Mouse (Mus musculus): Measurements from ENCODE around the gene Grik5. TPM values are rescaled to one million over a fixed set of nuclear protein-coding genes. Genes with fewer than 3 reads are reported as not detected.

Grik5 gene
- polyA plus RNA-seq, 1 experiment from 2014 or later = 3.4 TPM

DNA sequence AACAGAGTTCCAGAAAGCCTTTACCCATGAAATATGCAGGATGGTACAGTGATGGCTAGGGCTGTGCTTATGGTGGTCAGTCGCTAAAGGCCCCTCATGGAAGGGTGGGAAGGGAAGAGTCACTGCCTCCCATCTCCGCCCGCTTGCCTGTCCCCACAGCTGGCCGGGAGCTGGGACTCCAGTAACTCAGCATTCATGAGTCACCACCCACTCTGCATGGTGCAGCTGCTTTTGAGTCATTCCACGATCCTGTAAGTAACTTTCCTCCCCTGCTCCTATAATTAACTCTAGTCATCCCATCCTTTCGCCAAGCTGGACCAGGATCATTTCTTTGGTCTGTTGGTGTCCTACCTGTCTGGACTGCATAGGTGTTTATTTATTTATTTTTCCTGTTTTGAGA, 79.1 kb downstream of the Grik5 start:
- TF ChIP-seq CTCF (IDR thresholded peaks at IDR 0.05; ENCODE audit: low read depth) = no peak
- Histone ChIP-seq H3K9ac (ENCODE audit: low read depth, low read length) (no peak overlapping the region), H3K4me1 (replicated peaks; ENCODE audit: insufficient read depth, low read length) (no peaks in the 10 kb centered on the region), H3K9me3 (replicated peaks; ENCODE audit: low read length) (no peaks in the 10 kb centered on the region), H3K4me2 (ENCODE audit: low read length) (no peak overlapping the region), H3K27me3 (ENCODE audit: insufficient read depth, low read length) (no peaks in the 10 kb centered on the region), H3K4me3 (replicated peaks; ENCODE audit: low read depth, low read length) (no peak overlapping the region), H3K36me3 (ENCODE audit: insufficient read depth, low read length) (no peaks in the 10 kb centered on the region), H3K27ac (no peak overlapping the region)
- WGBS = 62% methylated on average over 6 of the region's 6 CpGs
- no peak for DNase-seq (ENCODE audit: low spot score)
- ATAC-seq (replicated peaks; ENCODE audit: low FRiP score, low read depth) = no peak

DNA sequence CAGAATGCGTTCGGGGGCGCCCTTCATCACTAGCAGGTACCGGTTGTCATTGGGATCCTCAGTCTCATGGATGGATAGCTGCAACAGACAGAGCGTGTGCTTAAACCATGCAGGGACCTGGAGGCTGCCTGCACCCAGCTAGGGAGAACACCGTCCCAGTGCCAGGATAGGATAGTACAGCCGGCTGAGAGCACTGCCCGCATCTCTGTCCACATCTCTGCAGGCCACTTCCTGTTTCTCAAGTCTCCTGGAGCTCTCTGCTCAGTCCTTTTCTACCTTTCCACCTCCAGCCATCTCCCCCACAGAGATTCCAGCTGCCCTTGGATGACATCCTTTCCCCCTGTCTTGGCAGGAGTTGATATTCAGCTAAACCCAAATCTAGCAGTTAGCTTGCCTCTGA, 81.7 kb downstream of the Grik5 start:
- ATAC-seq (replicated peaks; ENCODE audit: low FRiP score, low read depth) = no peak
- H3K27me3 ChIP-seq (ENCODE audit: insufficient read depth, low read length) = no peaks in the 10 kb centered on the region
- WGBS = 85% methylated on average over 8 of the region's 8 CpGs
- no peak for DNase-seq (ENCODE audit: low spot score)
- no peaks in the 10 kb centered on the region for H3K9me3 ChIP-seq (replicated peaks; ENCODE audit: low read length)
- H3K9ac ChIP-seq (ENCODE audit: low read depth, low read length) = no peak overlapping the region
- H3K36me3 ChIP-seq (ENCODE audit: insufficient read depth, low read length) = no peaks in the 10 kb centered on the region
- TF ChIP-seq CTCF (IDR thresholded peaks at IDR 0.05; ENCODE audit: low read depth) = no peak
- no peaks in the 10 kb centered on the region for H3K4me1 ChIP-seq (replicated peaks; ENCODE audit: insufficient read depth, low read length)
- H3K4me3 ChIP-seq (replicated peaks; ENCODE audit: low read depth, low read length) = no peak overlapping the region
- H3K4me2 ChIP-seq (ENCODE audit: low read length) = no peak overlapping the region
- H3K27ac ChIP-seq = no peak overlapping the region

DNA sequence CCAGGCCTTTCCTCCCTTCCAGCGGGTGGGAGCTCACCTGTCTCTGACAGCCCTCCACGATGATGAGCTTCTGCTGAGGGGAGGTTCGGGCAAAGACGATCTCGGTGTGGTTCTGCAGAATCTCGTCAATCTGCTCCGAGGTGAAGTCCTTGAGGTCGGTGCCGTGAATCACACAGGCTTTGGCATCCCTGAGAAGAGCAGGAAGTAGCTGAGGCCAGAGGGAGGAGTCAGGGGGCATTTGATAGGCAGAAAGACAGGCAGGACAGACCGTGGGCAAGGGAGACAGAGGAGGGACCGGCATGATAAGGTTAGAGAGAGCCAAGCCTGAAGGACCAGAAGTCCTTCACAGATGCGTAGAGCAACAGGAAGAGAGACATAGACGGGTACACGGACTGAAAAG, 84.2 kb downstream of the Grik5 start:
- Histone ChIP-seq H3K9ac (ENCODE audit: low read depth, low read length) (no peak overlapping the region), H3K4me2 (ENCODE audit: low read length) (no peak overlapping the region), H3K27ac (no peak overlapping the region), H3K9me3 (replicated peaks; ENCODE audit: low read length) (no peaks in the 10 kb centered on the region), H3K4me1 (replicated peaks; ENCODE audit: insufficient read depth, low read length) (no peaks in the 10 kb centered on the region), H3K4me3 (replicated peaks; ENCODE audit: low read depth, low read length) (no peak overlapping the region), H3K27me3 (ENCODE audit: insufficient read depth, low read length) (no peaks in the 10 kb centered on the region), H3K36me3 (ENCODE audit: insufficient read depth, low read length) (no peaks in the 10 kb centered on the region)
- DNase-seq (ENCODE audit: low spot score) (no peak), ATAC-seq (replicated peaks; ENCODE audit: low FRiP score, low read depth) (no peak)
- WGBS = 77% methylated on average over 14 of the region's 14 CpGs
- TF ChIP-seq CTCF (IDR thresholded peaks at IDR 0.05; ENCODE audit: low read depth) = no peak

DNA sequence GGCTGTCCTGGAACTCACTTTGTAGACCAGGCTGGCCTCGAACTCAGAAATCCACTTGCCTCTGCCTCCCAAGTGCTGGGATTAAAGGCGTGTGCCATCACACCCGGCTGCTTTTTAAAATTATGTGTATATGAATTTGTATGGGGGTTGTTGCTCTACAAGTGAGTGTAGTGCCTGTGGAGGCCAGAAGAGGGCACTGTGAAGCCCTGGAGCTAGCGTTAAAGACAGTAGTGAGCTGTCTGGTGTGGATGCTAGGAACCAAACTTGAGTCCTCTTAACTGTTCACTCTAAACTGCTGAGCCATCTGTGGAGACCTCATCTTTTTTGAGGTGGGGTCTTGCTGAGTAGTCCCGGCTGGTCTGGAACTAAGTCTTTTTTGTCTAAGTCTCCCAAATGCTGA, 86.3 kb downstream of the Grik5 start:
- Histone ChIP-seq H3K4me2 (ENCODE audit: low read length) (no peak overlapping the region), H3K4me3 (replicated peaks; ENCODE audit: low read depth, low read length) (no peak overlapping the region), H3K36me3 (ENCODE audit: insufficient read depth, low read length) (no peaks in the 10 kb centered on the region), H3K27me3 (ENCODE audit: insufficient read depth, low read length) (no peaks in the 10 kb centered on the region), H3K9ac (ENCODE audit: low read depth, low read length) (no peak overlapping the region), H3K4me1 (replicated peaks; ENCODE audit: insufficient read depth, low read length) (no peaks in the 10 kb centered on the region), H3K27ac (no peak overlapping the region), H3K9me3 (replicated peaks; ENCODE audit: low read length) (no peaks in the 10 kb centered on the region)
- peak; percentile 30; the same call in 1 of the 2 replicates for TF ChIP-seq CTCF (IDR thresholded peaks at IDR 0.05; ENCODE audit: low read depth)
- 69% methylated on average over 5 of the region's 5 CpGs for WGBS
- ATAC-seq (replicated peaks; ENCODE audit: low FRiP score, low read depth) = no peak
- DNase-seq (ENCODE audit: low spot score) = no peak

DNA sequence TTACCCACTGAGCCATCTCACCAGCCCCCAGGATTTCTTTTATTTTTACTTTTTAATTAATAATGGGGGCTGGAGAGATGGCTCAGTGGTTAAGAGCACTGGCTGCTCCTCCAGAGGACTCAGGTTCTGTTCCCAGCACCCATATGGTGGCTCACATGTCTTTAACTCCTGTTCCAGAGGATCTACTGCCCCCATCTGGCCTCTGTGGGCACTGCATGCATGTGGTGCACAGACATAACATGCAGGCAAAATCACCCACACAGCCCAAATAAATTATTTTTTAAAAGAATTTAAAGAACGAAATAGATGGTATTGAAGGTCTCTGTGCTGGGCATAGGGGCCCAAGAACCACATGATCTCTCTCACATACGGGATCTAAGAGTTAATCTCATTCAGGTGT, 87.8 kb downstream of the Grik5 start:
- H3K4me2 ChIP-seq (ENCODE audit: low read length) = no peak overlapping the region
- H3K27ac ChIP-seq = no peak overlapping the region
- WGBS = 89% methylated on average over 2 of the region's 2 CpGs
- no peaks in the 10 kb centered on the region for H3K36me3 ChIP-seq (ENCODE audit: insufficient read depth, low read length)
- no peak for DNase-seq (ENCODE audit: low spot score)
- TF ChIP-seq CTCF (IDR thresholded peaks at IDR 0.05; ENCODE audit: low read depth) = 0 out of 2 replicates have a peak, but pooled peaks have one; percentile 4
- no peak for ATAC-seq (replicated peaks; ENCODE audit: low FRiP score, low read depth)
- no peaks in the 10 kb centered on the region for H3K27me3 ChIP-seq (ENCODE audit: insufficient read depth, low read length)
- no peaks in the 10 kb centered on the region for H3K4me1 ChIP-seq (replicated peaks; ENCODE audit: insufficient read depth, low read length)
- H3K9ac ChIP-seq (ENCODE audit: low read depth, low read length) = no peak overlapping the region
- no peaks in the 10 kb centered on the region for H3K9me3 ChIP-seq (replicated peaks; ENCODE audit: low read length)
- no peak overlapping the region for H3K4me3 ChIP-seq (replicated peaks; ENCODE audit: low read depth, low read length)

DNA sequence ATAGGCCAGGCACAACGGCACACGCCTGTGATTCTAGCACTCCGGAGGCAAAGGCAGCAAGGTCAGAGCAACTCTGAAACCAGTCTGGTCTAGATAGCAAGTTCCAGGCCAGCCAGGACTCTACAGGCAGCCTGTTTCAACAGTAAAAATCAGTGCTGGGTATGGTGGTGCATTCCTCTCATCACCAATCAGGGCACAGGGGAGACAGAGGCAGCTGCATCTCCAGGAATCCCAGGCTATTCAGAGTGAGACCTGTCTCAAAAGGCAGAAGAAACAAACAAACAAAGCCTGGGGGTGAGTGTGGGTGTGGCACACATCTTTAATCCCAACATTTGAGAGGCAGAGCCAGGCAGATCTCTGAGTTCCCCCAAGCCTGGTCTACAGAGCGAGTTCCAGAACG, 88.8 kb downstream of the Grik5 start:
- 78% methylated on average over 5 of the region's 5 CpGs for WGBS
- Histone ChIP-seq H3K36me3 (ENCODE audit: insufficient read depth, low read length) (no peaks in the 10 kb centered on the region), H3K4me3 (replicated peaks; ENCODE audit: low read depth, low read length) (no peak overlapping the region), H3K27me3 (ENCODE audit: insufficient read depth, low read length) (no peaks in the 10 kb centered on the region), H3K27ac (no peak overlapping the region), H3K4me1 (replicated peaks; ENCODE audit: insufficient read depth, low read length) (no peaks in the 10 kb centered on the region), H3K9me3 (replicated peaks; ENCODE audit: low read length) (no peaks in the 10 kb centered on the region), H3K4me2 (ENCODE audit: low read length) (no peak overlapping the region), H3K9ac (ENCODE audit: low read depth, low read length) (no peak overlapping the region)
- no peak for TF ChIP-seq CTCF (IDR thresholded peaks at IDR 0.05; ENCODE audit: low read depth)
- no peak for ATAC-seq (replicated peaks; ENCODE audit: low FRiP score, low read depth)
- DNase-seq (ENCODE audit: low spot score) = no peak

DNA sequence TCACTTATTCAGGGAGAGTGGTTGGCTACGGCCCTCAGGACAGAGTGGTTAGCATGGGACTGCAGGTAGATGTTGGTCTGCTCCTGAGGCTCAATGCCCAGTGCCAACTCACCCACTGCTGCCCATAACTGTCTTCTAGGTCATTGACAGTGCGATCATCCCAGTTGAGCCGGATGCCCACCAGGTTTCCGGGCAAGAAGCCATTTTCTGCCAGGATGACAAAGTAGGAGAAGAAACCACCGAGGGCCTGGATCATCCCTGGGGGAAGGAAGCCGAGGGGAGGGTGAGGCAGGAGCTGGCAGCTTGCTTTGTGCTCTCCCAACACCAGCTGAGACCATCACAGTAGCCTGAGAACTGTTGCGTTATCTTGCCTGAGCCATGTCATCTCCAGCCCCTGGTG, 91.7 kb downstream of the Grik5 start:
- Histone ChIP-seq H3K27me3 (ENCODE audit: insufficient read depth, low read length) (no peaks in the 10 kb centered on the region), H3K27ac (no peak overlapping the region), H3K4me1 (replicated peaks; ENCODE audit: insufficient read depth, low read length) (no peaks in the 10 kb centered on the region), H3K9ac (ENCODE audit: low read depth, low read length) (no peak overlapping the region), H3K36me3 (ENCODE audit: insufficient read depth, low read length) (no peaks in the 10 kb centered on the region), H3K4me3 (replicated peaks; ENCODE audit: low read depth, low read length) (no peak overlapping the region), H3K9me3 (replicated peaks; ENCODE audit: low read length) (no peaks in the 10 kb centered on the region), H3K4me2 (ENCODE audit: low read length) (no peak overlapping the region)
- WGBS = 77% methylated on average over 7 of the region's 7 CpGs
- DNase-seq (ENCODE audit: low spot score) = no peak
- ATAC-seq (replicated peaks; ENCODE audit: low FRiP score, low read depth) = no peak
- TF ChIP-seq CTCF (IDR thresholded peaks at IDR 0.05; ENCODE audit: low read depth) = no peak
